Mouse (Mus musculus): ENCODE measurements around the gene Pikfyve.
"Not testable (repeated sequence)": the region's sequence is repeated elsewhere in the genome, so short reads cannot be mapped to it uniquely, and the experiment has no call there.

Pikfyve gene

DNA sequence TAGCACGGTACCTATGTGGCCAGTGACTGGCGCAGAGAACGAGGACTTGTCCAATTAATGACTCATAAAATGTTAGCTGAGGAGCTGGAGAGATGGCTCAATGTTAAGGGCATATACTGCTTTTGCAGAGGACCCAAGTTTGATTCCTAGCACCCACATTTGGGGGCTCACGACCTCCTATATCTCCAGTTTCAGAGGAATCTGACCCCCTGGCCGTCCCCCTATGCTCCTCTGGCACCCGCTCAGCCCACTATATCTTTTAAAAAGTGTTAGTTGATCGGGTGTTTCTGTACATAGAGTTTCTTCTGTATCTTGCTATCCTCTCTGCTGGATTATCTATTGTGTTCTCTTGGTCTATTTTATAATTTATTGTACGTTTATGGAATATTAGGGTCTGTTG lies 1.5 kb upstream of the Pikfyve start:
- no peak for DNase-seq (ENCODE audit: low spot score in 2 of 2)

DNA sequence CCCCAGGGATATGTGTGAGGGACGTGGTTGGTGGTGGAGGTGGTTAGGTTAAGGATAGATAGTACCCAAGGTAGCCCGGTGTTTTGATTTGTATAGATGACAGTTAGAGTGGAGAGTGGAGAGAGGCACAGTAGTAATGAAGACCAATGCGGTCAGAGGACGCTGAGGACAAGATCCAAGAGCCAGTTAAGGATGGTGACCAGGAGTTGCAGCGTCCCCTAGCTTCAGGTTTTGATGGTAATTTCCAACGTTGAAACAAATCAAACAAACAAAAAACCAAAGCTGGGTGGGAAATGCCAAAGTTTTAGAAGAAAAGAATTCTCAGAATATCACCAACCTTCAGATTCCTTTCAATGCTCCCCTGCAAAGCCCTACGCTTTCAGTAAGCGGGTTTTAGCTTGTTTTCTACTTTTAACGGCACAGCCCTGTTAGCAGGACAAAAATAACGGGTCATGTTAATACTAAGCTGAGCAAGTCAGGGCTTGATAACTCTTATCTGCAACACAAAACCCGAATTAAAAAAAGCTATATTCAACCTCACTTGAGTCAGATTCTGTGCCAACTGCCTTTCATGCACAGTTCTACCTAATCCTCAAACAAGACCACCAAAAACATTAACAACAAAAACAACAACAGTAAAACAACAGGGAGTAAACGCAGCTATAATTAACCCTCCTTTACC lies 818 bp upstream of the Pikfyve start:
- DNase-seq (ENCODE audit: low spot score in 2 of 2), result no peak

DNA sequence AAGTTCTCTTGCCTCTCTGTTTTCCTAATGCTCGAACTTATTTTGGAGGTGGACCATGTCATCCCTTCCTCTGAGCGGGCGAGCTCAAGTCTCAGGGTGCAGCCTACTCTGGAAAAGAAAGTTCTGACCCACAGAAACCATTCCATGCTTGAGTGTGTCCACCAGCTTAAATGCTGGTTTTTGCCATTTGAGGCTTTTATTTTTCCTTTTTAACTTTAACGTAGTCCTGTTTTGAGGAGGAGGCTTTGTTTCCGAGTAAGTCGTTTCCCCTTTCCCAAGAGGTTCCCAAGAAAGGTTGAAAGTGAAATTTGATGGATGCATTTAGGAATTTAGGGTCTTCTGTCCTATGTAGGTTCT lies 569 bp downstream of the Pikfyve start:
- no peak for DNase-seq (ENCODE audit: low spot score in 2 of 2)

DNA sequence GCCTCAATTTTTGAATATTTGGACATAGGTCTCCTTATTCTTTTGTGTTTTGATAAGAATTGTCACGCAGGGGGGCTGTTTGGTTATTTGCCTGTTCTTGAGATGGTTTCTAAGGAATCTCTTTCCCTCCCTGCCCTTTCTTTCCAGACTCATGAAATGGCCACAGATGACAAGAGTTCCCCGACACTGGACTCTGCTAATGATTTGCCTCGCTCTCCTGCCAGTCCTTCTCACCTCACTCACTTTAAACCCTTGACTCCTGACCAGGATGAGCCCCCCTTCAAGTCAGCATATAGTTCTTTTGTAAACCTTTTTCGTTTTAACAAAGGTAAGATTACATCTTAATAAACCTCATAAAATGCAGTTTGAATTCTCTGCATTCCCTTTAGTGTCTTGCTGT lies 3.7 kb downstream of the Pikfyve start:
- no peak for DNase-seq (ENCODE audit: low spot score in 2 of 2)

DNA sequence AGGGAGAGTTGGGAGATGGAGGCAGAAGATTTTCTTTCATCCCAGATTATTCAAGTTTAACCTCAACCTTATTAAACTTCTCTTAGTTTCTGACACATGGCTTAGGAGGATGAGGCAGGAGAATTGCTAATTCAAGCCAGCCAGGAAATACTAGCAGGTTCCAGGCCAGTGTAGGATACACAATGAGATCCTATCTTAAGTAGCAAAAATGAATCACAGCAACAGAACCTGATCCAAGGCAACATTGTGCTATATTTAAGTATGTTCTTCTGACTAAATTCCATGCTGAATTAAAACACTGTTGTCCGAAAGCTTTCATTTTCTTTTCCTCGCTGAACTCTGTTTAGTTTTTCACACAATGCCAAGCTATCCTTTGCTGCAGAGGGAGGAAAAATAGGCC lies 6.7 kb downstream of the Pikfyve start:
- no peak for DNase-seq (ENCODE audit: low spot score in 2 of 2)

DNA sequence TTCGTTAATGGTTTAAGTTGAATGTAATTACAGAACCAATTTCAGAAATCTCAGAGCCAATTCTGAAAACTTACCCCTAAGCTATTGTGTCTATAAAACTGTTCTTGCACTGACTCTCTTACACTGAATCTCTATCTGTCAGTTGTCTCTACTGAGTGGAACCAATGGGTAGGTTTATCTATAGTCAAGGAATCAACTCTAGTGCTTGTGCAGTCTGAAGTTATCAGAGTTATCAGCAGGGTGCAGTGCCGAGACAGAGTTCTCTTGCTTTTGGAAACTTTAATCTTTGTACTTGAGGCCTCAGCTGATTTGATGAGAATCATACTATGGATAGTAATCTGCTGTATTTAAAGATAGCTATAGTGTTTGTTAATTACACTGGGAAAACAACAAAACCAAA lies 11.9 kb downstream of the Pikfyve start:
- DNase-seq (ENCODE audit: low spot score in 2 of 2), result no peak

DNA sequence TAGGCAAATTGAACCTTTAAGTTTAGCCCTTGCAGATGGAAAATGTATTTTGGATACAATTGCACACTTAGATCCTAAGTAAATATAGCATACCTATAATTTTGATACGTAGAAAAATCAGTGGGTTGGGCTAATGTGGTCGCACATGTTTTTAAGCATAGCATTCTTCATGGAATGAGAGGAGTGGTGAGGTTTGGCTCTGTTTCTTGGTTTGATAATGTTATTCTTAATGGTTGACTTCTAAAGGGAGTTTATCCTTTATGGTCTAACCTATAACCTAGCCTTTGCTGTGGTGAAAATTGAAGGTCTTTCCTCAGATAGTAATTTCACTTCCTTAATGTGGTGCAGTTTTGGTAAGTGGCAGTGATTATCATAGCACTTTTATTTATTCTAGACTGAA lies 12.4 kb downstream of the Pikfyve start:
- no peak for DNase-seq (ENCODE audit: low spot score in 2 of 2)

DNA sequence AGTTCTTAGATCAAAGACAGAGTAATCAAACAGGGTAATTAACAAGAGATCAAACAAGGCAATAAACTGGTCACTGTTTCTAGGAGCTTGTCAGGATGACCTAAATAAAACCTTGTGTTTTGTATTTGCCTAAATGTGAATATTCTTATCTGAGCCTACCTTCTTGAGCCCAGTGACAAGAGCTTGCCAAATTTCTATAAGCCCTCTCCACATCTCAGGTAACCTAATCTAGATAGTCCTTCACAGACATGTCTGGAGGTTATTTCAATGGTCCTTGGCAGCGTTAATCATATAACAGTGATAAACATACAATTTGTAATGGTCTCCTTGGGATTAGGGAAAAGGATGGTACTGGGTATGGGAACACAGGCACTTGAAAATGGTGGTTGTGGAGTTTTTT lies 17.8 kb downstream of the Pikfyve start:
- no peak for DNase-seq (ENCODE audit: low spot score in 2 of 2)

DNA sequence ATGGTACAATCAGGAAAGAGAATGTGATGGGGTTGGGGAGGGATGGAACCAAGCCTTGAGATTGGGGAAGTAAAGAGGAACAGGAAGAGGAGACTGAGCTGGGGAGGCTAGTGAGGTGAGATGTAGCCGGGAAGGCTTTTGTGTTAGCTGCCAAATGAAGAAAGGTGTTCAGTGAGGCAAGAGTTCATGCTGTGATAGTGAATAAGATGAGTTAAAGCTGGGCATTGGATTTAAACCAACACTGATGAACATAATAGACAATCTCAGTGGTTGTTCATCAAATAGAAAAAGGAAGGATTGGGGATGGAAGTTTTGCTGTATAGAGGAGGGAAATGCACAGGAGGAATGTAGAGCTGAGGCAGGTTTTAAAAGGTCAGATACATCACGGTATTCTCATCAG lies 26.7 kb downstream of the Pikfyve start:
- DNase-seq (ENCODE audit: low spot score in 2 of 2), result no peak

DNA sequence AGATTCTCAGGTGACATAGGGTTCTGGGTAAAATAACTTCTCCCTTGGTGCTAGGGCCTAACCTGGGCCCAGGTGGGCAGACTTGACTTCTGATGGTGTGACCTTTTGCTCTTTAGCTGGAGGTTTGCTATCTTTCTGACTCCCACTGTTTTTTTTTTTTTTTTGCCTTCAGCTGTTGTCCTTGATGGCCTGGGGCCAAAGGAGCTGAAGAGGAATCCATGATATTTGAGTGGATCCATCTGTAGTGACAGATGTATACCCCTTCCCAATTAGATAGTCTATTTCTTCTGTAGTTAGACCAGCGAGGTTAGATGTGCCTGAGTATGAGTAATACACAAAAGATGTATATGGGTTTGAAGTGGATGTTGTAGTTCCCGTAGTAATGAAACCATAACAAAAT lies 31.1 kb downstream of the Pikfyve start:
- no peak for DNase-seq (ENCODE audit: low spot score in 2 of 2)

DNA sequence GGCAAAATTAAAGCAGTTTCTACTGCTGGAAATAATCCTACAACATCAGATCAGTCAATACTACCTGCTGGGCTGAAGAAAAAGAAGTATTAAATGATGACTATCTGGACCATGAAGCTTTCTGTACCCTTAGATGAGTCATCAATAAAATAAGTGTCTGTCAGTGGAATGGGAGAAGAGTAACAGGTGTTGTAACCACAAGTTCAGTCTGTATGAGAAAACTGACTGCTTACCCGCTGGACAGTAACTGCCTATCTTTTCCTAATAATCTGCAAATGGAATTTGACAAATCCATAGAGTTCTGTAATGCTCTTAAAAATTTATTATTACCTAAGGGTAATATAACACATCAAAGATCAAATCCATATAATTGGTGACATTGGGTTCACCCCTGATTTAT lies 31.5 kb downstream of the Pikfyve start:
- DNase-seq (ENCODE audit: low spot score in 2 of 2), result no peak

DNA sequence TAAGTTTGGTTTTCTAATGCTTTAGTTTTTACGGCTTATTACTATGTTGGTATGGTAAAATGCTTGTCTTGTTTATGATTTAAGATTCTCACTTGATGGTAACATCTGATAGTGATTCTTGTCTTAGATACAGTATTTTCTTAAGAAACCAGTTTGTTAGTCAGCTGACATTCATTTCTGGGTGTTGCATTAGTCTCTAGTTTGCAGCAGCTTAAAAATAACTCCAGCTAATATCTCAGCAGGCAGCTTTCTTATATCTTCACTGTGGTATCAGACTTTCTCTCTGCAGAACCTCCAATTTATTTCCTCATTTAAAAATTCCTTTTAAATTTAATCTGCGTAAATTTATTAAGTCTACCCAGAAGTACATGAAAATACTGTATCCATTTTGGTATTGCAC lies 37.2 kb downstream of the Pikfyve start:
- DNase-seq (ENCODE audit: low spot score in 2 of 2), result no peak

DNA sequence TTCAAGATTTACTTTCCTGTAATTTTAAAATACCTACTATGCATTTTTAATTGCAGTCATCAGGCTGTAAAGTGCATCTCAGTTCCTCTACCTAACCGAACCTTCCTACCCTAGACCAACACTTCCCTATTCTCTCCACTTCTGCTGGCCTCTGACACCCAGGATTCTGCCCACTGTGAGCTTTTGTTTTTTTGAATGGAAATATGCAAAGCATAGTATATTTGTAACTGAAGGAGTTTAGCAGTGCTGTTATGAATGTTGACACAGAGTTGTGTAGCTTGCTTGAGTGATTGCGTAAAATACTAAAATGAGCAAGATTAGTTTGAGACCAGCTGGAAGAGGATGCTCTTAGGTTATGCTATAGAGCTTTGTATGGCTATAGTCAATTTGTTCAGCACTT lies 41.2 kb downstream of the Pikfyve start:
- no peak for DNase-seq (ENCODE audit: low spot score in 2 of 2)

DNA sequence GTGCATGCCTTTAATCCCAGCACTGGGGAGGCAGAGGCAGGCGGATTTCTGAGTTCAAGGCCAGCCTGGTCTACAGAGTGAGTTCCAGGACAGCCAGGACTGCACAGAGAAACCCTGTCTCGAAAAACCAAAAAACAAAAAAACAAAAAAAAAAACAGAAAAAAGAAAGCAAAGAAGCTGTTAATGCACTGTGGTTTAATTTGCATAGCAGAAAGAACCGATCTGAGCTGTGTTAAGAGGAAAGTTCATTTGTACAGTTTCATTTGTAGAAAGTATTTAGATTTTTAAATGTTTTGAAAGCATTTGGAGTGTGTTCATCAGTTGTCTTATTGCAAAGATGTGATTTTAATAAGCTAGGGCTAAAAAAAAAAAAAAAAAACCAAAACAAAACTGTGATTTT lies 43.3 kb downstream of the Pikfyve start:
- DNase-seq (ENCODE audit: low spot score in 2 of 2), result not testable (repeated sequence)

DNA sequence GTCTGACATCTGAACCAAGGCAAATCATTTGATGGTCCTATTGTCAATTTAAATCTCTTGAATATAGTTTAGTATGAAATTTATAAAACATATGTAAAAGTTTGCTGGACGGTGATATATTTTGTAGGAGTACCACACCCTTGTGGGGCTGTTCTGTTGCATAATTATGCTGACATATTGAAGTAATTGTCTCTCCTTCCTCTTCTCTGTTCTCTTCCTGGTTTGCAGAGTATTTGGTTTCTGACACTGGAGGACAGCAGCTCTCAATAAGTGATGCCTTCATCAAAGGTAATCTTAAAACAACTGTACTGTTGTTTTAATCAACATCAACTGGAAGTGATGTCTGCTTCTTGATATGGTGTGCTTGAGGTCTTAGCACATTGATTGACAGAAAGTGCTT lies 44.1 kb downstream of the Pikfyve start:
- DNase-seq (ENCODE audit: low spot score in 2 of 2), result no peak

DNA sequence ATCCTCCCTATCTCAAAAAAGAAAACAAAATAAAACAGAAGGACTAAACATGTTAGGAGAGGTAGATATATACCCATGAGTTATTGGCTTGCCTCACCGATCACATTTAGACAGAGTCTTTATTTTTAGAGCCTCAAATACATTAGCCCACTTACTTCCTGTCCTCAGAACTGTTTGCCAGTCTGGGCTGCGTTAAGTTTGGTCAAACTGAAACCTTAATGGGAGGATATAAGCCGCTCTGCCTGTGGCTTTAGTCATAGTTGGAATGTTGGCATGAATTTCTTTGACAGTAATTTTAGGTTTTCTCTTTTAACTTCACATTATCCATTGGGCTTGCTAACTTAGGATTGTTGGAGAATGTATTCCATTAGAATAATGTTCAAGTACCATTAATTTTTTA lies 51.2 kb downstream of the Pikfyve start:
- no peak for DNase-seq (ENCODE audit: low spot score in 2 of 2)

DNA sequence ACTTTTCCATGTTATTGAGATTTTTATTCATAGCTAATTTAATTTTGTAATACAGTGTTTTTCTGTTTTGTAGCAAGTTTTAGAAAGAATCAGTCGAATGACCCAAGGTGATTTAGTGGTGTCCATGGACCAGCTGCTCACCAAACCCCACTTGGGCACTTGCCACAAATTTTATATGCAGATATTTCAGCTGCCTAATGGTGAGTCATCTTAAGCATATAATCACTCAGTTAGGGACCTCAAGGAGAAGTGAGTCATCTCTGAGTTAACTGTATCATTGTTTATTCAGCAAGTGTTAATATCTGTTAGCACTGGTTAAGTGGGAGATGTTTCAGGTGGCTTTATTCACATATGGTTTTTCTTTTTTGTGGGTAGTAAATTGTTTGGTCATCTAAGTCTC lies 59.2 kb downstream of the Pikfyve start:
- no peak for DNase-seq (ENCODE audit: low spot score in 2 of 2)

DNA sequence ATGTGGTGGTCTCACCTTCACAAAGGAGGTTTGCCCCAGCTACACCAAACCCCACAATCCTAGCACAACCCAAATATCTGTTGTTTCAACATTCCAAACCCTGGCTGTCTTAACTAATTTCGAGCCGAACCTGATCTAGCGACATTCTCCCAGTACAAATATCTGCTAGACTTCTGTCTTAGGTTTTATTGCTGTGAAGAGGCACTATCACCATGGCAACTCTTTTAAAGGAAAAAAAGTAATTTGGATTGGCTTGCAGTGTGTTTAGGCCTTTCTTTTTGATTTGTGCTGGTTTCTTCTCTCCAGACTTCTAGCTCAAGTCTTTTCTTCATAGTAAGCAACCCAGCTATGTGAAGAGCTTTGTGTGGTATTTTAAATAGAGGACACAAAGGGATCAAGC lies 94.0 kb downstream of the Pikfyve start:
- no peak for DNase-seq (ENCODE audit: low spot score in 2 of 2)

DNA sequence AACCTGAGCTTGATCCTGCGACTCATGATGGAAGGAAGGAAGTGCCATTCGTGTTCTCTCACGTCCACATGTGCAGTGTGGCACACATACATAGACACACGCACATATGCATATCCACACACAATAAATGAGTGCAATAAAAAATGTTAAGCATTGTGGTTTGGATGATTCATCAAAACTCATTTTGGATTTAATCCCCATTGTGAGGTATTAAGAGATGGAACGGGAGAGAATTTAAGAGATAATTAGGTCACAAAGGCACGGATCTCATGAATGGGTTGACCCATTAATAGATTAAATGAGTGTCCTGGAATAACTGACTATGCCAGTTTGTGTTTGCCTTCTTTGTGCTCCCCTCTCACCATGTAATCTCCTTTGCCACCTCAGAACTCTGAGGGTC lies 95.3 kb downstream of the Pikfyve start, which contains the start of gene Pth2r:
TSS of gene Pth2r (plus strand) at position 301 of the 400 bp plus-strand sequence.
- no peak for DNase-seq (ENCODE audit: low spot score in 2 of 2)

DNA sequence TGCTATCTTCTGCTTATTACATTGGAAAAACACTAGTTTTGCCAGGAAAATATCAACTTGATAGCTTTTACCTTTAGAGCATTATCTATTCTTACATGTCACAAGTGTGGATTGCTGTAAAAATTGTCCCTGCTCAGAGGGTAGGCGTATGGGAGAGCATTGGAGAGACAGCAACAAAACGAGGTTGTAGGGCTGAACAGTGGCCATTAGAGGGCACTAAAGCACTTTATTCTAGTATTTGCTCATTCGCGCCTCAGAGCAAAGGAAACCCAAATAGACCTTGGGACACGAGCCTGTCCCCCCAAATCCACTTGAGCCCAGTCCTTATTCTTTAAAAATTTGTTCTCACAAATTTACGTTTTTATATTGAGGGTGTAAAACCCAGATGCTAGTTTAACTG lies 96.3 kb downstream of the Pikfyve start:
- peak in 1 of 2 experiments; percentile 20 for DNase-seq (ENCODE audit: low spot score in 2 of 2)

DNA sequence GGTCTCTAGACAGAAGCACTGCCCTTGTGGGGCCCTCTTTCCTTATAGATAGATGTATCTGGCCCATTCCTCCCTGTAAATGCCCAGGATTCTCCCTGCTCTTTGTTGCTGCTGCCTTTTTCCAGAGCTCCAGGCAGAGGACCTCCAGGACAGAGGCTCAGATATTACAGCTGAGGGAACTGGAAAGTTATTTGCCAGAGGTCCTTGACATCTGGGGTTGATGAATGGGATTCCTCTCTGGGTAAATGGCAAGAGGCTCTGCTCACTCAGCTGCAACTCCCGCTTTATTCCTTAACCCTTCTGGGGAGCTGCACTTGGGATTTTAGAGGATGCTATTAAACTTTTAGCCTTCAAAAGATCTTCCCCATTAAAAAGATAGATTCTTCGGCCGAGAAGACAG lies 122.0 kb downstream of the Pikfyve start:
- DNase-seq (ENCODE audit: low spot score in 2 of 2), result no peak

DNA sequence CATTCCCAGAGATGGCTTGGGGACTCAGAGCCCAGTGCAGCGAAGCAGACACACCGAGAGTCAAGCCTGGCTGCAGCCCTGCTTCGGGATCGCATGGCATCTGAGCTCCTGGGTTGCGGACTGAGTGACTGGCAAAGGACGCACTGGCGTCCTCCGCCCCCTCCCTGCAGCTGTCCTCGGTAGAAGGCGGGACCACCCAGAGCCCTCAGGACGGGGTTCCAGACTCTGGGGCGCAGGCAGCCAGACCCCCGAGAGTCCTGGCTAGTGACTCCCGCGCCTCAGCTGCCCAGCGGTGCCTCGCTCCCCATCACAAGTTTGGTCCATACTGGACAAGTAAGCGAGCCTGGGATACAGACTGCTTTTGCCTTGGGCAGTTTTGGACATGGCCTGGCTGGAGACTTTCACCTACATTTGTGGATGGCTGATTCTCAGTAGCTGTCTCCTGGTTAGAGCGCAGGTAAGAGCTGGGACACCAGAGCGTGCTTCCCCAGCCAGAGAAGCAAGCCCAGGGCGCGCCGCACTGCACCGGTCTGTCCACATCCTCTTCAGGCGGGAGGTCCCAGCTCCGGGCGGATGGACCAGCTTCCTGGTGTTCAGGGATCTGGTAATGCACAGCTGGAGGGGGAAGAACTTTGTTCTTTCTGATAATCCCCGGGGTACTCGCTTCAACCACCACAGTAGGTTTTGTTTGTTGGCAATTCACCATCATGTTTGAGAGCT lies 124.9 kb downstream of the Pikfyve start:
- DNase-seq (ENCODE audit: low spot score in 2 of 2), result no peak

DNA sequence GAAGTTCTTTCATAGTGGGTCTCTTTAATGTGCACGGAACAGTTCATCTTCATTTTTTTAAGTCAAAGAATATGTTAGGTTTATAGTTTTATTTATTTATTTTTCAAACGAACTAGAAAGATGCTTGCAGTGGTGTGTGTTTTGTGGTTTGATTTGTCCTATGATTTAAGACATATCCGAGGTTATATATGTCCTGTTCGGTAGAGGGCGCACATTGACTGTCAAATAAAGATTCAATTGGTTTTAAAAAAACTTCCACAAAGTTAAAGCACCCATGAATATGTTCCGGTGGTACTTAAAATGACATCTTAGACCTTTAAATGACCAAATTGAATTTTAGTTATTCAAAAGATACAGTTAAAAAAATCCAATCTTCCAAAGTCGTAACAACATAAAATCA lies 125.6 kb downstream of the Pikfyve start:
- no peak for DNase-seq (ENCODE audit: low spot score in 2 of 2)

DNA sequence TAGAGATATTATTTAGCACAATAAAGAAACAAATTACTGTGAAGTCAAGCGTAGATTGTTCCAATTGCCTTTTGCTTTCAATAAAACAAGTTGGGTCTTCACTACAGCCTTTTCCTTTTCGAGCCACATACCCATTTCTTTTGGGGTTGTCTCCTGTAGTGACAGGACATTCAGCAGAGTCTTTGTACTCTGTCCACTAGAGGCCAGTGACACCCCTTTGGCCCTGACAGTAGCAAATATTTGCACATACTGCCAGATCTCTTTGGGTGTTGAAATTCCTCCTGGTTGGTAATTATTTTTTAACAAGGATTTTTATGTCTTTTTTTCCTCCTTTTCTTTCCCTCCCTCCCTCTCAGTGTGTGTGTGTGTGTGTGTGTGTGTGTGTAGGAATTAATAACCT lies 126.4 kb downstream of the Pikfyve start:
- DNase-seq (ENCODE audit: low spot score in 2 of 2), result no peak

Measured in urinary bladder, postnatal 36 days (tissue).